Mouse (Mus musculus): ENCODE data around the gene Dnah6.

Gene Dnah6

DNA sequence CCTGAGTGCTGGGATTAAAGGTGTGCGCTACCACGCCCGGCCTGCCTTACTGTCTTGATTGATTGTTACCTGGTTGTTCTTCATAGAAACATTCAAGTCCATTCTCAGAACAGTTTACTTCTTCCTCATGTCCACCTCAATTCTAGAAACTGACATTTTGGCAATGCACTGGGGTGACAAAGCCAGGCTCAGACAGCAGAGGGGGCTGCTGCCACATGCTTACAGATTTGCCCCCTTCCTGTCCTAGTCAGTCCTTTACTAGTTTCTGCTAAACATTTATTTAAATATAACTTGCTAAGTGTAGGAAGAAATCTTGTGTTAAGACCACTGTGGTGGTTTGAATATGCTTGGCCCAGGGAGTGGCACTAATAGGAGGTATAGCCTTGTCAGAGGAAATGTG, 192.6 kb downstream of the Dnah6 start:
- DNase-seq (ENCODE audit: low spot score in 2 of 2) = no peak

DNA sequence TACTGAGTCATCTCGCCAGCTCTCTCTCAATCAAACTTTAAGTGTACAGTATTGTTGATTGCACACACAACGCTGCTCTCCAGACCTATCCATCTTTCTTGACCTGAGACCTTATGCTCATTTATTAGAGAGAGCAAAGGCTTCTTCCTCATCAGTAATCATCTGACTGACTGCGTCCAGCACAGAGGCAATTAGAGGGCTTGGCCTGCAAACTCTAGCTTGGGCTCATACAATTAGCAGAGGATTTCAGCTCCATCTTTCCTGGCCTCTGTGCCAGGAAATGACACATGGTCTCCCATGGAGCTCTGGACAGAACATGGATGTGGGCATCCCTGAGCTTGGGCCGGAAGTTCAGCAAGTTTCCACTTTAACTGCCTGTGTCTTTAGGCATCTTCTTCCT, 193.6 kb downstream of the Dnah6 start:
- no peak for DNase-seq (ENCODE audit: low spot score in 2 of 2)

DNA sequence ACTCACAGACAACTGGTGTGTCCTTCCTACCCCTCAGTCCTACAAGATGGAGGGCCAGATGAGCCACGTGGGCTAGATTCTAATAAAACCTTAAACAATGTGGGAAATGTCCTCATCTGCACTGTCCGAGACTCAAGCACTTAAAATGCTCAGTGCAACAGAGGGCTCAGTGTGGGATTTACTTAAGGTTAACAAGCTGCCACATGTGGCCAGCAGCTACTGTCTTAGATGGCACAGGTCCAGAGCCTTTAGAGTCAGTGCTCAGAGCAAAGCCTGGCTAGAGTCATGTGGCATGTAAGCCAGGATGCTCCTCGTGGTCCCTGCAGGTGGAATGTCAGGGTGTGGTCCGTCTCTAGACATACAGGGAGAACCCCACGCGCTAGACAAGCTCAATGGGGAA, 194.6 kb downstream of the Dnah6 start:
- no peak for DNase-seq (ENCODE audit: low spot score in 2 of 2)

DNA sequence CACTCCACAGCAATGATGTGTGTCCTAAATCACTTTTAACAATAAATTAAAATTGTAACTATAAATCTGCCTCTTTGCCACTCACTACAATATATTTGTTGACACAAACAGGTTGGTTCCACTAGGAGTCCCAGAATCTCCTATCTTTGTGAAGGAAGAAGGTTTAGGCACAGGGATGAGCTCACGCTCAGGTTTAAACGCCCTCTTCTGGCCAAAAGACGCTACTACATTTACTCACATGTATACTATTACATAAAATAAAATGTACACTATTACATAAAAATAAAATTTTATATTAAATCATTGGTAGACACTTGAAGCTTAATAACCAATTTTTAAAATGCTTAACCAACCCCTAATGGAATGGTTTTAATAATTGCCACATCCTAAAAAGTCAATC, 201.4 kb downstream of the Dnah6 start:
- no peak for DNase-seq (ENCODE audit: low spot score in 2 of 2)

DNA sequence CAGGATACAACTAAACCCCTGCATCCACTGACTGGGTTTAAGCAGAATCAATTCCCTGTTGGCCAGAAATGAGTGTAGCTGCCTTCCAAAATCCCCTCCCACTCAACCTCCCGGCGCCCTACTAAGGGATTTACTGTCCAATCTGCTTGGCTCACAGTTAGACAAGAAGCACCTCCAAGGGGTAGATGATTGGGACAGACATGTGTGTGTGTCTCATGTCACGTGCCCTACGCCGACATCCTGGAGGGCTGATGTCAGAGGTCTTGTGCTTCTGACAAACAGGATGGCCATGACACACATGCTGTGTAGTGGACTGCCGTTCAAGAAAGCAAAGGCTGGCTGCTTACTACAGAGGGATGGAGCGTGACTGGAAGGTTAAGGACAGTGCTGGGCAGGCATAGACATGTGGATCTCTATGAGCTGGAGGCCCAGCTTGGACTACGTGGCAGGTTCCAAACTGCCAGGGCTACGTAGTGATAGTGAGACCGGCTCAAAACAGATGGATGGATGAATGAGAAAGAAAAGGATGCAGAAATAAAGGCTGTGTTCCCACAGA, 202.6 kb downstream of the Dnah6 start:
- no peak for DNase-seq (ENCODE audit: low spot score in 2 of 2)

DNA sequence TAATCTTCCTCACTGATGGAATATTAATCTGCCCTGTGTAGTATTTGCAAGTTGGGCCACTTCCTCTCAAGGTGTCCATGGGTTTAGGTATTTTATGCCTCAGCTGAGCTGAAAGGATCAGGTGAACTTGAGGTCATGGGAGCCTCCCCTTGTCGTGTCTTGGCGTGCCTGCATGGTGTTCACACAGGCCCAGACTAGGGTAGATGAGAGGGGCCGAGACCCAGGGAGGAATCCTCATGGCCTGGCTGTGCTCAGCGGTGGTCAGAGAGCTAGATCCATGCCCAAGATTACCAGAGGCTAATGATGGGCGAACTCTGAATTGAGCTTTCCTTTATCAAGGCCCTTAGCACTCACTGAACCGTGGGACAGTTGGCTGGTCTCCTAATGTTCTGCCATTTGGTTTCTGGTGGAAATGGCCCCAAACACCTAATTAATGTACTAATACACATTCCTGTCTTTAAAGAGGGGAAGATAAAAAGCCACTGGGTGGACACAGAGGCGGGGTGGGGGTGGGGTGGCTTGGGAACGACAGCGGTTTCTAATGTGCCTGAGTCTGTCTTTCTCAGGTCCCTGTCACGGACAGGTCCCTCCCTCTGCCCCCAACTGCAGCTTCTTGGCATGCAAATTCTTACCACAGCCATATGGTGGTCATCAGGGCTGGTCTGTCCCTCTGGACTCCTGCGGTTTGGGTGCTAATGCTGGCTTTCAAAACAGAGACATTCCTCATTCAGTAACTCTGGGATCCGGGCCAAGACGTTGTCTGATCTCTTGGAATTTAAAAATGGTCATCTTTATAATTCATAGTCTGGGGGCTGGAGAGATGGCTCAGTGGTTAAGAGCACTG, 206.9 kb downstream of the Dnah6 start:
- DNase-seq (ENCODE audit: low spot score in 2 of 2) = no peak

DNA sequence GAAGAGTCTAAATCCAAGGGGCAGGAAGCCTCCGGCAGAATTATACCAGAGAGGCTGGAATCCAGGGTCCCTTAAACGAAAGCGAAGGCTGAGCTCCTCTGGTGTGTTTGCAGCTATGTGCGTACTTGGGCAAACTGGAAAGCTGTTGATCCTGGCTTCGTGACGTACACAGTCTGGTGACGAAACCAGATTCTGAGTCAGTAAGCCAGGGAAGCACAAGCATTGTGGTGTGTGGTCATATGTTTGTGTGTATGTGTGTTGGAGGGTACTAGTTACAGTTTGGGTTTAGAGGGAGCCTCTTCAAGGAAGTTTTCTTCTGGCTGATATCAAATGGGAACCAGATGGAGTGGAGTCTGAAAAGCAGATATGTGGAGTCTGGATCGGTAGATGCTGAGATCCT, 208.5 kb downstream of the Dnah6 start:
- DNase-seq (ENCODE audit: low spot score in 2 of 2) = no peak

DNA sequence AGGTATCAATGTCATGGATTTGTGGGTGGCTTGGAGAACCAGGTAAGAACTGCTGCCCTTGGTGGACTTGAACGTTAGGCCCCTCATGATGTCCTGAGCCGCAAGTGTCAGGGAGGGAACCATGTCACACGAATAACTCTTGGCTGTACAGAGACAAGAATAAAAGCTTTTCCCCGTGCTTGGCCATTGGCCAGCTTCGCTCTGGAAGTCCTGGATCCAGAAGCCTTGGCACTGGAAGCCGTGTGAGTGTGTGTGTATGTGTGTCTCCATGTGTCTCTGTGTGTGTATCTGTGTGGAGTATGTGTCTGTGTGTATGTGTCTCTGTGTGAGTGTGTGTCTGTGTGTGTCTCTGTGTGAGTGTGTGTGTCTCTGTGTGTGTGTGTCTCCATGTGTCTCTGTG, 209.6 kb downstream of the Dnah6 start:
- DNase-seq (ENCODE audit: low spot score in 2 of 2) = peak in 1 of 2 experiments; percentile 10

DNA sequence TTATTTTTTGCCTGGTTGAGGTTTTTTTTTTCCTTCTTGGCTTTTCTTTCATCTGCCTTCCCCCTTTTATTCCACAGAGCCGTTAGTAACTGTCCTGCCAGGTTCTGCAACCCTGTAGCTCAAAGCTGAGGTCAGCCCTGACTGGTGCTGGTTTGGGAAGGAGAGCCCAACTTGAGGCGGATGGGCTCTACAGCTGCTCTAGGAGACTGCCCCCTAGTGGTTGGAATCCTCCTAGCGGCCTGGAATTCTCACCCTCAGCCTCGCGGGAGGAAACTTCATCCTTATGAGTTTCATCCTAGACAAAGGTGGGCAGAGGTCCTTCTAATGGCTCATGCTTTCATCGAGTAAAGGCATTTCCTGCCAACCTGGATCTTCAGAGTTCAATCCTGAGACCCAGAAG, 211.4 kb downstream of the Dnah6 start:
- DNase-seq (ENCODE audit: low spot score in 2 of 2) = peak in 1 of 2 experiments; percentile 55

DNA sequence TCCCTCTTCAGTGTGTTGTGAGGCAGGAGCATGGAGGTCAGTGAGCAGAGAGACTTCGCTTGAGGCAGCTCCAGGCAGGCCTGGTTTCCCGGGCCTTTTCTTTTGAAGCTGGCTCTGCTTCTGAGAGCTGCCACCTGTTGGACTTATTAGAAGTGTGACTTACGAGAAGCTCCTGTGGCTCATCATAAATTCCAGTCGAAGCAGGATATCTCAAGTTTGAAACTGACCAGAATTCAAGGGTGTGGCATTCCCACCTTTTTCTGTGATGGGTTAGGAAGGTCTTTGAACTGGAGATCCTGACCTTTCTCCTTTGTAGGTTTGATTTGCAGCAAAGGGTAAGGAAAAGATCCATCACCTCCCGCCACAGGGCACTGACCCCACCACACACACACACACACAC, 217.8 kb downstream of the Dnah6 start:
- no peak for DNase-seq (ENCODE audit: low spot score in 2 of 2)

DNA sequence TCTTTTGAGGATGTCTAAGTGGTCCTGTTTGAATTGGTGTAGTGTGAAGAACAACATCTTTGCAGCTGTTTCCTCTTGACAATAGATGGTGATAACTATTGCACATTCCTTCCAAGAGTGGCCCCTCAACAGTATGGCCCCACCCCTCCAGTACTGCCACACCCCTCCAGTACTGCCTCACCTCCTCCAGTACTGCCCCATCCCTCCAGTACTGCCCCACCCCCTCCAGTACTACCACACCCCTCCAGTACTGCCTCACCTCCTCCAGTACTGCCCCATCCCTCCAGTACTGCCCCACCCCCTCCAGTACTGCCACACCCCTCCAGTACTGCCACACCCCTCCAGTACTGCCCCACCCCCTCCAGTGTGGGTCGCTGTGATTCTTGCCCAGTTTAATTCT, 219.1 kb downstream of the Dnah6 start:
- DNase-seq (ENCODE audit: low spot score in 2 of 2) = no peak

DNA sequence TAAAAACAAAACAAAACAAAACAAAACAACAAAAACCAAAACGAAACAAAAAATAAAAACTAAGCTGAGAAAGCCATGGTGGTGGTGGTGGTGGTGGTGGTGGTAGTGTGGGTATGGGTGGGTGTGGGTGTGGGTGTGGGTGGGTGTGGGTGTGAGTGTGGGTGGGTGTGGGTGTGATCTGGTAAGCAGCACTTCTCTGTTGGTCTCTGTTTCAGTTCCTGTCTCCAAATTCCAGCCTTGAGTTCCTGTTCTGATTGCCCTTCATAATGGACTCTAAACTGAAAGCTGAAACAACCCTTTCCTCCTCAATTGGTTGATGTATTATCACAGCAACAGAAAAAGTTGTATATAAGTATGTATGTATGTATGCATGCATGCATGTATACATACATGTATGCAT, 222.6 kb downstream of the Dnah6 start:
- no peak for DNase-seq (ENCODE audit: low spot score in 2 of 2)

DNA sequence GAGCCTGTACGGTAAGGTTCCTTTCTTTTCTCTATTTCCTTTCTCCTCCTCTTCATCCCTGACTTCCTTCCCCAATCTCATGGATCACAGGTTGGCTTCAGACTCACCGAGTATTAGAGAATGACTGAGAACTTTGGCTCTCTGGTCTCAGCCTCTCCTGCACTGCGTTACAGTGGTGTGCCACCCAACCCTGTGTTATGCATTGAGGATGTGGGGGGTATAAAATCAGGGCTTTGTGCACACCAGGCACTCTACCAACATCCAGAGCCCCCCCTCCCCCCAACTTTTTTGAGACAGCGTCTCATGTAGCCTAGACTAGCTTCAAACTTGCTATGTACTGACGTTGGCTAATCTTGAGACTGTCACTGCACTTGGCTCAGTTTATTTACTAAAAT, 227.8 kb downstream of the Dnah6 start:
- DNase-seq (ENCODE audit: low spot score in 2 of 2) = no peak

DNA sequence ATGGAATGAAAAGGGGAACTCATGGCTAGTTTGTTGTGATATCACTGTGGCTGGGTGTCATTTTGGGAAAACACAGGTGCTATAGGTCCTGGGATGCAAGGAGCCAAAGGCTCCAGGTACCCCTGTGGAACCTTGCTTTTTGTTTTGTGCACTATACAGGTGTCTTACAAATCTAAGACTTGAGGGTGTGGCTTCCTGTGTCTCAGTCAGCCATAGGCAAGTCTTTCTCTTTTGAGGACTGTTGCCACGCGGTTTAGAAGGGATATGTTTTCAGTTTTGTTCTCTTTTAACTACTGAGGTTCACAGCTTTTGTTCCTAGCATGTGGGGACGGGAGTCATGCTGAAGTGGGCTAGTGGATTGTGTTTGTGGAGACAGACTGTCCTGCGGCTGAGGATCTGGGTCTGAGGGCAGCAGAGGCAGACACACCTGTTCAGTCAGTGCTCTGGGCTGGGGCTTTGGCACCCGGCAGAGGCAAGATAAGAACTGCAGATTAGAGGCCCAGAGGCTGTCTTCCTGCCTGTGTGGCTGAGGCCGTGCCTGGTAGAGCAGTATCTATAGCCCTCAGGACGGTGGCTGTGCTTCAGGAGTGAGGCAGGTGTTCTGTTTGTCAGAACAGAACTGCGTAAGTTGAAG, 228.3 kb downstream of the Dnah6 start:
- DNase-seq (ENCODE audit: low spot score in 2 of 2) = no peak

DNA sequence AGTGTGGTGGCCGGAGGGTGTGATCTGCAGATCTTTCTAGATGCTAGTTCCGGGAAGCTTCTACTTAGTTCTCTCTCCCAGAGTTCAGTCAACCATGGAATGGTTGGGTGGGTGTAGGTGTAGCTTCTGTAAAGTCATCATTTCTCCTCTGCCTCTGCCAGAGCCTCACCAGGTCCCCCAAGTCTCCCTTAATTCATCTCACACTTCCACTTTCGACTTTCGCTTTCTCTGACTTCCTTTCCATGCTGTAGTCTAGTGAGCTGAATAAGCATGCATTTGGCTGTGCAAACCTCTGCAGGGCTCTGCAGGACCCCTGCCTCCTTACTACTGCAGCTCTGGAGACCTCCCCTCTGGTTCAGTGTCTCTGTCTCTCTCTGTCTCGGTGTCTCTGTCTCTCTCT, 231.2 kb downstream of the Dnah6 start:
- no peak for DNase-seq (ENCODE audit: low spot score in 2 of 2)

DNA sequence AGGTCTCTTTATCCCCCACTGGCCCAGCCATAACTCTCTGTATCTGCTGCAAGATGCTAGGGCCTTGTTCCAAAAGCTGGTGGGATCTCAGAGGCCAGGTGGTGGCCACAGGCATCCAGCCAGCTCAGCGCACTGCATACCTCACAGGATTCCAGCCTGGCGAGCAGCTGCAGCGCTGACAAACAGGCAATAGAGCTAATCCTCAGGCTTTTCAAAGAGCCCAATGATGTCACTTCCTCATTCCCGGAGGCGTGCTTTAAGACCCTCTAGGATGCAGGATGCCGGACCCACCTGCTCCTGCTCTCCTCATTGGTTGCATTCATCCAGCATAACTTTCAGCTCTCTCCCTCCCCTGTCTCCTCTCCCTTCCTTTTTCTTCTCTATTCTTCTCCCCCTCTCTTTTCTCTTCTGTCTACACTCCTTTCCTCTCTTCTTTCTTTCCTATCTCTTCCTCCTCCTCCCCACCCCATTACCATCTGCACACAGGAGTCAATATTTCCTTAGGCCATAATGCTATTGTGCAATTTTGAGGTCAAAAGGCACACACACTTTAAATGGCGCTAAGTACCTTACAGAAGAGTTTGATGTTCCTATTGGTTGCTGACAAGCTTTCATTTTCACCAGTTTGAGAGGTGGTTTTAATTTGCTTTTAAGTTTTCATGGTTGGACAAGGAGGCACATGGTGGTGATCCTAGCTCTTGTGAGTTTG, 232.3 kb downstream of the Dnah6 start:
- peak in 1 of 2 experiments; percentile 53 for DNase-seq (ENCODE audit: low spot score in 2 of 2)

DNA sequence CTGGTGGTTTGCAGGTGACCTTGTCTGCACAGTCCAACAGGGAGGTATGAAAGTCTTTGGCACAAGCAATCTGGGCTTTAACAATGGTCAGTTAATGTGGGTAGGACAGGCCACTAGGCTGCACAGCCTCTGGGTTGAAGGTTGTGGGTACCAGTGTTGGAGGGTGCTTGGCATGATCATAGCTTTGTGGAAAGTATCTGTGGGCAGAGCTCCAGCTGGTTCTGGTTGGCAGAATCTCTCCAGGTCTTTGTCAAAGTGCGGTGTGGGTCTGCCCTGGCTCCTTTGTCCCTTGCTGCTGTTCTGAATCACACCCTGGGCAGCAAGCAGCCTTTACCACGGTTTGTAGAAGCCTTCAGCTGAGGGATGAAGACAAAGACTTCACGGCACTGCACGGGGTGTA, 238.9 kb downstream of the Dnah6 start:
- DNase-seq (ENCODE audit: low spot score in 2 of 2) = no peak

DNA sequence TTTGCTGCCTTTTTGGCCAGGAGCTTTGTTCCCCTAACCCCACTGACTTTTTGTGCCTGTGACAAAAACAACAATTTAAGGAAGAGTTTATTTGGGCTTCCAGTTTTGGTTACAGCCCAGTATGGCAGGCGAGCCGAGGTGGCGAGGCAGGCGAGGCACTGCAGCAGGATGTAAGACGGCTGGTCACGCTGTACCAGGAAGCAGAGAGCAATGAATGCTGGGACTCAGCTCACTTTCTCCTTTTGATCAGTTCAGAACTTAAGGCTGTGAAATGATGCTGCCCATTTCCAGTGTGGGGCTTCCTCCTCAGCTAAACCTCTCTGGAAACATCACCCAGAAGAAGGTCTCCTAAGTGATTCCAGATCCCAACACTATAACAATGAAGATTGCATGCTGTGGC, 239.6 kb downstream of the Dnah6 start:
- no peak for DNase-seq (ENCODE audit: low spot score in 2 of 2)

DNA sequence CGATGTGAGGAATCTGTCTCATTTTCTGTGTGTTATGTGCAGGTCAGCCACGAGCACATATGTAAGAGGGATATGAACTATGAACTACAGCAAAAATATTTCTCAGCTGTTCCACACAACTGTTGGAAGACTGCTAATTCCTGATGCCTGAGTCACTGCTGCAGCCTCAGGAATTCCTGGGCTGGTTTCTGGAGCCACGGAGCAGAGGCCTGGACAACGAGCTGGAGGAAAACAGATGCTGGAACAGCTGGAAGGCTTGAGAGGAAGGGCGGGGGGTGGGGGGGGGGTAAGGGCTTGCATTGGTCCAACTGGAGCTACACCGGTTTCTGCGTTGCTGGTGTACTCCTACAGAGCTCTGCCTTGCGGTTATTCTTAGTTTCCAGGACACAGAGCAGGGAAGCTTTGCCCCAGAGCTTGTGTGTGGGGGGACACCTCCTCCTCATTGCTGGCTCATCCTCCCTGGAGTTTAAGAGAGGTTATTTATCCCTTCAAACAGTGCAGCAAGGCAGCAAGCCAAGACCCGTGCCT, 240.3 kb downstream of the Dnah6 start:
- DNase-seq (ENCODE audit: low spot score in 2 of 2) = no peak

DNA sequence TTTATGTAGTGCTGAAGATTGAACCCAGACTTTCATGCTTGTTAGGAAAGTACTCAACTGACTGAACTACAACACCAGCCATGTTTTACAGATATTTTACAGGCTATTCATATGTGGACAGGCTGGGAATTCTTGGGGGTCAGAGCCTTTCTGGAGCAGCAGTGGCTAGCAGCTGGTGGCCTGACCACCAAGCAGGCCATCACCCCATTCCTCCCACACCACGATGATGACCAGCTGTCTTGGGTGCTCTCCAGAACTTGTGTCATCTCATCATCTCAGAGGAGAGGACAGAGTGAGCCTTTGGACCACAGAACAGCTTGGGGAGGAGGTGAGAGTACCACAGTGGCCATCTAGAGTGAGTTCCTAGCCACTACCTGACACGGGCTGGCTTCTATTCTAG, 244.6 kb downstream of the Dnah6 start:
- DNase-seq (ENCODE audit: low spot score in 2 of 2) = no peak

DNA sequence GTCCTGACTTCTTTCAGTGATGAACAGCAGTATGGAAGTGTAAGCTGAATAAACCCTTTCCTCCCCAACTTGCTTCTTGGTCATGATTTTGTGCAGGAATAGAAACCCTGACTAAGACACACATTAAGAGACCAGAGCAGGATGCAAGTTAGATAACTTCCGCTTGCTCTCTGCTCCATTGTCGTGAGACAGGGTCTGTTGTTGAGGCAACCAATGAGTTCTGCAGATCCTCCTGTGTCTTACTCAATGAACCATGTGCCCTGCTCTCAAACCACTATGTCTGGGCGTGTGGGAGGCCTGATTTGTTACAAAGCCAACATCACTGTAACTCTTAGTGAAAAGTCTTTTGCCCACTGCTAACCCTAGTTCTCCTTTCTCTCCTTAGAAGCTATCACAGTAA, 250.4 kb downstream of the Dnah6 start:
- no peak for DNase-seq (ENCODE audit: low spot score in 2 of 2)

DNA sequence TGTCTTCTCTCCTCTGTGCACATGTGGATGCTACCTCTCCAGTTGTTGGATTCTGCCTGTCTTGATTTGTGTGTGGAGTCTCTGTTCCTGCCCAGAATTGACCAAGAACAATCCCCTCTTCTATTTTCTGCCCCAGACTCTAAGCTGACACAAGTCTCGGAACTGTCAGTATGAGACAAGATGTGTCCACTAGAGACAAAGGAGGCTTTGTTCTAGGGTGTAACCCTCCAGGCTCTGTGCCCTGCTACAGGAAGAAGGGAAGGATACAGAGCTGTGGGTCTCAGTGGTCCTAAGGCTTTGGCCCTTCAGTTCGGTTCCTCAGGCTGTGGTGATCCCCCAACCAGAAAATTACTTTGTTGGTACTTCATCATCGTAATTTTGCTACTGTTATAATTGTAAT, 251.7 kb downstream of the Dnah6 start:
- DNase-seq (ENCODE audit: low spot score in 2 of 2) = no peak
